Mouse (Mus musculus): ENCODE results near the gene Satb2. TPM values are rescaled to one million over a fixed set of nuclear protein-coding genes. Genes with fewer than 3 reads are reported as not detected.

Gene Satb2
- polyA plus RNA-seq, 1 experiment from 2014 or later: 1.9 TPM

Small RNA genes lying within 50 kb of the gene (microRNA-seq; reads per million reads assigned to microRNA genes)
- gene Gm23943 (ENCODE audit: insufficient number of aligned reads): not detected

Measured in forebrain, embryonic 11.5 days (tissue).